Mouse (Mus musculus) adrenal gland, postnatal 25 days (tissue): Measurements from ENCODE around the gene Rpl13a. TPM values are rescaled to one million over a fixed set of nuclear protein-coding genes. Genes with fewer than 3 reads are reported as not detected.
A peak's percentile ranks its signal among the peaks of the same experiment; 100 is the strongest.

Source experiments
- DNase-seq: peaks from one replicate; pipeline ENCODE4 v3.0.0; 2021; ENCODE audit warnings: mixed read lengths
- microRNA-seq, 2 experiments: library from miRNA; unstranded; fragments of <30 nt; microRNA quantifications; one replicate each; pipeline ENCODE4 v1.2.0; 2021
- total RNA-seq: library from RNA; stranded (reverse); gene quantifications from 2 replicates; pipeline ENCODE4 v1.2.3, GENCODE M21; 2021

Gene Rpl13a
- total RNA-seq, 1 experiment from 2014 or later = 1,540 TPM

GRCm38 (mm10) chr7:45090251-45090977 lies 38.1 kb downstream of the Rpl13a start:
- no peak for DNase-seq

DNA sequence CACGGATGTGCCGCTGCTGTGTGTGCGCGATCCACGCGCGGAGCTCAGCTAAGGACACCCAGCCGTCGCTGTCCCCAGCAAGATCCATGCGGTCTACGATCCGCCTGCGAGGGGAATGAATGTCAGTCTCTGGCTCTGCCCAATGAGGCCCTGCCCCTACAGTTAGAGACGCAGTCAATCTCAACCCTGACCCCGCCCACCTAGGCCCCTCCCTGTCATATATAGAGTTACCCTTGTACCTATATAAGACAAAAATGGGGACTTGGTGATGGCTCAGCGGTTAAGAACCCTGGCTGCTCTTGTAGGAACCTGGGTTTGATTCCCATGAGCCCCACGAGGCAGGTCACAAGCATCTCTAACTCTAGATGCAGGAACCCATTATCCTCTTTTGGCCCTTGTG lies 40.0 kb downstream of the Rpl13a start:
- no peak for DNase-seq

GRCm38 (mm10) chr7:45086084-45086483 lies 42.5 kb downstream of the Rpl13a start:
- no peak for DNase-seq

DNA sequence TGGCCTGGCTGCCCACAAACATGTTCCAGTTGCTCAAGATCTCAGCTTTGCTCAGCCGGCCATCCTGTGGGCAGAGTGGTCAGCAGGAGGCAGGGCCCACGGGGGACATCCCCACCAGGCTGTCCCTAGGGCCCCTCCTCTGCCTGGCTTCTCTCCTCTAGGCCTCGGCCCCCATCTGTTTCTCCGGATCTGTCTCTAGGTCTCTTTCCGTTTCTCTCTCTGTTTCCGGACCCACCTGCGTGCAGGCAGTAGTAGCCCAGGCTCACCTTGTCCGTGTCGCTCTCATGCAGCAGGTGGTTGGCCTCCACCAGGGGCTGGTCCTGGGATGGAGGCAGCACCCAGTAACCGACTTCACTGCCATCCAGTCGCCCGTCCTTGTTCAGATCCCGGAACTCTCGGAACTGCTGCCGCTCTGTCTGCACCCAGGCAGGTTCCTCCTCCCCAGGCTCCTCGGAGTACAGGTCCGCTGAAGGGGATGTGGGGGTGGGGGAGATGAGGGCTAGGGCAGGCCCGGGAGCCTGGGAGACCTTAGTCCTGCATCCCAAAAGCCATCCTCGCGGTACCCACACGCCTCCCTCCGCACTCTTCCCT lies 45.2 kb downstream of the Rpl13a start:
- no peak for DNase-seq

GRCm38 (mm10) chr7:45082401-45083299 lies 45.9 kb downstream of the Rpl13a start:
- no peak for DNase-seq

GRCm38 (mm10) chr7:45081016-45081415 lies 47.5 kb downstream of the Rpl13a start:
- DNase-seq = no peak

- DNase-seq = peak; percentile 90
Measured at GRCm38 (mm10) chr7:45079856-45080255, 48.7 kb downstream of the Rpl13a start.

GRCm38 (mm10) chr7:45078513-45078912 lies 50.0 kb downstream of the Rpl13a start:
- peak; percentile 83 for DNase-seq

DNA sequence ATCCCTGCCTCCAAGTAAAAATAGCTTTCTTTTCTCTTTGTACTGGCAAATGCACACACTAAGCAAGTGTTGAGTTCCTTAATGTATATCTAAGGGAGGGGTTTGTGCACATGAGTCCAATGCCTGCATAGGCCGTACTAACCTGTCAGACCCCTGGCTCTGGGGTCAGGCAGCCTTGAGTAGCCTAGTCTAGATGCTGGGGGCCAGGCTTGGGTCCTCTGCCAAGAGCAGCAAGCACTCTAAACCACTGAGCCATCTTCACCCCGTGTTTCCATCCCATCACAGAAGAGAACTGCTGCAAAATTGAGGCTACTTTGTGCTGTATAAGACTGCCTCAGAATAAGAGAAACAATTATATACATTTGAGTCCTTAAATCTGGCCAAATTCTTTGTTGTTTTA lies 50.7 kb downstream of the Rpl13a start:
- no peak for DNase-seq

GRCm38 (mm10) chr7:45077322-45077721 lies 51.2 kb downstream of the Rpl13a start:
- DNase-seq = no peak

- no peak for DNase-seq
Measured at GRCm38 (mm10) chr7:45076501-45076900, 52.1 kb downstream of the Rpl13a start.

Small RNAs within 50 kb of the gene (microRNA-seq; reads per million reads assigned to microRNA genes)
- gene Mir150 = 289 to 671 reads per million in 2 experiments
- 32.9 to 51.2 reads per million in 2 experiments for gene Mir5121
- gene Mir7055 = 0 reads per million in 2 experiments

Other genes starting within 250 kb of the Rpl13a start
- gene Med25, start 236.0 kb downstream of the Rpl13a start, total RNA-seq = 93.7 and 103 TPM in 2 replicates
- gene Fuz, start 232.7 kb downstream of the Rpl13a start, total RNA-seq = 37.4 and 37.8 TPM in 2 replicates
- gene Ap2a1, start 199.3 kb downstream of the Rpl13a start, total RNA-seq = 83.7 and 115 TPM in 2 replicates
- gene Tsks, start 185.6 kb downstream of the Rpl13a start, total RNA-seq = not detected in 2 replicates
- gene Cpt1c, start 153.9 kb downstream of the Rpl13a start, total RNA-seq = 13.3 and 16.5 TPM in 2 replicates
- 177 and 221 TPM in 2 replicates for gene Prmt1, start 142.2 kb downstream of the Rpl13a start, total RNA-seq
- gene Irf3, start 131.1 kb downstream of the Rpl13a start, total RNA-seq = 138 and 151 TPM in 2 replicates
- gene Bcl2l12, start 130.0 kb downstream of the Rpl13a start, total RNA-seq = 18.7 and 24.4 TPM in 2 replicates
- gene Scaf1, start 112.4 kb downstream of the Rpl13a start, total RNA-seq = 86.4 and 99.4 TPM in 2 replicates
- 94.0 and 102 TPM in 2 replicates for gene Rras, start 110.8 kb downstream of the Rpl13a start, total RNA-seq
- 71.1 and 78.5 TPM in 2 replicates for gene Prr12, start 75.9 kb downstream of the Rpl13a start, total RNA-seq
- gene Nosip, start 66.3 kb downstream of the Rpl13a start, total RNA-seq = 46.5 and 67.2 TPM in 2 replicates
- gene Prrg2, start 66.1 kb downstream of the Rpl13a start, total RNA-seq = 19.2 and 21.4 TPM in 2 replicates
- 27.7 and 33.5 TPM in 2 replicates for gene Rcn3, start 36.5 kb downstream of the Rpl13a start, total RNA-seq
- 88.4 and 96.1 TPM in 2 replicates for gene Fcgrt, start 24.9 kb downstream of the Rpl13a start, total RNA-seq
- gene Rps11, start 4.3 kb downstream of the Rpl13a start, total RNA-seq = 1,211 and 1,259 TPM in 2 replicates
- not detected in 2 replicates for gene Gm45713, start 7.5 kb upstream of the Rpl13a start, total RNA-seq
- 29.1 and 32.1 TPM in 2 replicates for gene Flt3l, start 7.7 kb upstream of the Rpl13a start, total RNA-seq
- gene Pih1d1, start 25.5 kb upstream of the Rpl13a start, total RNA-seq = 61.7 and 74.3 TPM in 2 replicates
- 79.2 and 106 TPM in 2 replicates for gene Aldh16a1, start 25.8 kb upstream of the Rpl13a start, total RNA-seq
- gene Slc17a7, start 35.2 kb upstream of the Rpl13a start, total RNA-seq = 0.15 and 0.33 TPM in 2 replicates
- not detected in 2 replicates for gene Gfy, start 50.8 kb upstream of the Rpl13a start, total RNA-seq
- gene Pth2, start 52.2 kb upstream of the Rpl13a start, total RNA-seq = not detected in 2 replicates
- 0.12 TPM in 1 of 2 replicates, not detected in the other for gene Ccdc155, start 76.1 kb upstream of the Rpl13a start, total RNA-seq
- not detected in 2 replicates for gene Dkkl1, start 83.4 kb upstream of the Rpl13a start, total RNA-seq
- 15.0 and 15.3 TPM in 2 replicates for gene Tead2, start 87.0 kb upstream of the Rpl13a start, total RNA-seq
- 2.7 TPM in 2 replicates for gene Cd37, start 110.4 kb upstream of the Rpl13a start, total RNA-seq
- gene Slc6a16, start 112.3 kb upstream of the Rpl13a start, total RNA-seq = not detected in 2 replicates
- not detected in 2 replicates for gene Slc6a21, start 148.8 kb upstream of the Rpl13a start, total RNA-seq
- 9.3 and 14.2 TPM in 2 replicates for gene Trpm4, start 205.0 kb upstream of the Rpl13a start, total RNA-seq
- gene Hrc, start 206.5 kb upstream of the Rpl13a start, total RNA-seq = 0.18 TPM in 1 of 2 replicates, not detected in the other
- 1.9 and 2.9 TPM in 2 replicates for gene Ppfia3, start 238.3 kb upstream of the Rpl13a start, total RNA-seq
- gene Lin7b, start 241.8 kb upstream of the Rpl13a start, total RNA-seq = 8.7 TPM in 1 of 2 replicates, not detected in the other